Comparison of ENCODE assay signal across 30 mouse cellular contexts in genomic region chr11:51016341-51016740, GRCm38 (mm10). TPM values are rescaled to one million over a fixed set of nuclear protein-coding genes. Genes with fewer than 3 reads are reported as not detected.
"Had no signal": no experiment of that assay in that cellular context is flagged by ENCODE, and none has a peak within 500 bp of the region (broad histone marks: within the 10 kb centered on the region; RNA-seq: fewer than 3 reads in every experiment).

No protein-coding gene starts in this region.

- H3K9me3 ChIP-seq: limb, embryonic 10.5 days; limb, embryonic 13.5 days; midbrain, embryonic 12.5 days; neural tube, embryonic 13.5 days had no signal

- H3K27ac ChIP-seq: limb, embryonic 10.5 days; limb, embryonic 13.5 days; macrophage; midbrain, embryonic 12.5 days; neural tube, embryonic 13.5 days had no signal

- ATAC-seq: inflammation-experienced regulatory T-cells, adult 6 months; intestine, embryonic 16.5 days; lung, postnatal 0 days; midbrain, embryonic 16.5 days had no signal

- H3K4me2 ChIP-seq: limb, embryonic 13.5 days; lung, embryonic 14.5 days; midbrain, embryonic 12.5 days; neural tube, embryonic 13.5 days had no signal

- H3K9ac ChIP-seq: limb, embryonic 13.5 days; lung, embryonic 14.5 days; midbrain, embryonic 12.5 days; neural tube, embryonic 13.5 days had no signal

- H3K4me3 ChIP-seq: limb, embryonic 10.5 days; limb, embryonic 13.5 days; midbrain, embryonic 12.5 days; myocyte; neural tube, embryonic 13.5 days had no signal

- DNase-seq: kidney, adult 18-20 months; kidney, adult 9 months; kidney, postnatal 14 days; kidney, postnatal 4 days; lung, embryonic 14.5 days; right cerebral cortex, postnatal 14 days; right cerebral cortex, postnatal 4 days; thymus, adult 2 months; thymus, postnatal 25 days had no signal

- H3K36me3 ChIP-seq: limb, embryonic 10.5 days; limb, embryonic 13.5 days; midbrain, embryonic 12.5 days; neural tube, embryonic 13.5 days had no signal

- H3K27me3 ChIP-seq: limb, embryonic 13.5 days; midbrain, embryonic 12.5 days; neural tube, embryonic 13.5 days had no signal

- H3K4me1 ChIP-seq: limb, embryonic 10.5 days; limb, embryonic 13.5 days; midbrain, embryonic 12.5 days; neural tube, embryonic 13.5 days had no signal

RNA-seq across cellular contexts. Expression of gene Olfr54, which starts 2.3 kb away (rescaled TPM):
- total RNA-seq: layer of hippocampus, adult 18-20 months; layer of hippocampus, postnatal 14 days; left cerebral cortex, adult 8-10 months; left cerebral cortex, postnatal 25 days; liver, adult 2 months; monocyte, adult 5-6 weeks; neutrophil, adult 5-6 weeks had no signal
- polyA plus RNA-seq: inflammation-experienced regulatory T-cells, adult 6 months; intestine, embryonic 16.5 days; kidney, embryonic 16.5 days; limb, embryonic 10.5 days; limb, embryonic 13.5 days; liver, adult 2 months; lung, embryonic 14.5 days; lung, postnatal 0 days; macrophage; midbrain, embryonic 12.5 days; midbrain, embryonic 16.5 days; myocyte; neural tube, embryonic 13.5 days; stomach, embryonic 14.5 days; testis, adult 2 months; thymus, adult 2 months had no signal

RNA-seq across cellular contexts. Expression of gene Olfr51, which starts 12.9 kb away (rescaled TPM):
- total RNA-seq: layer of hippocampus, adult 18-20 months; layer of hippocampus, postnatal 14 days; left cerebral cortex, adult 8-10 months; left cerebral cortex, postnatal 25 days; liver, adult 2 months; megakaryocyte, adult 5-6 weeks; monocyte, adult 5-6 weeks; neutrophil, adult 5-6 weeks had no signal
- polyA plus RNA-seq: inflammation-experienced regulatory T-cells, adult 6 months; intestine, embryonic 16.5 days; kidney, embryonic 16.5 days; limb, embryonic 10.5 days; limb, embryonic 13.5 days; liver, adult 2 months; lung, embryonic 14.5 days; lung, postnatal 0 days; macrophage; midbrain, embryonic 12.5 days; midbrain, embryonic 16.5 days; myocyte; neural tube, embryonic 13.5 days; stomach, embryonic 14.5 days; testis, adult 2 months; thymus, adult 2 months had no signal

RNA-seq across cellular contexts. Expression of gene Olfr1375, which starts 31.6 kb away (rescaled TPM):
- total RNA-seq: layer of hippocampus, adult 18-20 months; layer of hippocampus, postnatal 14 days; left cerebral cortex, adult 8-10 months; left cerebral cortex, postnatal 25 days; liver, adult 2 months; megakaryocyte, adult 5-6 weeks; monocyte, adult 5-6 weeks; neutrophil, adult 5-6 weeks had no signal
- polyA plus RNA-seq: inflammation-experienced regulatory T-cells, adult 6 months; intestine, embryonic 16.5 days; kidney, embryonic 16.5 days; limb, embryonic 10.5 days; limb, embryonic 13.5 days; liver, adult 2 months; lung, embryonic 14.5 days; lung, postnatal 0 days; macrophage; midbrain, embryonic 12.5 days; midbrain, embryonic 16.5 days; myocyte; neural tube, embryonic 13.5 days; stomach, embryonic 14.5 days; testis, adult 2 months; thymus, adult 2 months had no signal

RNA-seq across cellular contexts. Expression of gene Olfr1377, which starts 34.6 kb away (rescaled TPM):
- total RNA-seq: layer of hippocampus, adult 18-20 months; layer of hippocampus, postnatal 14 days; left cerebral cortex, adult 8-10 months; left cerebral cortex, postnatal 25 days; liver, adult 2 months; megakaryocyte, adult 5-6 weeks; monocyte, adult 5-6 weeks; neutrophil, adult 5-6 weeks had no signal
- polyA plus RNA-seq: inflammation-experienced regulatory T-cells, adult 6 months; intestine, embryonic 16.5 days; kidney, embryonic 16.5 days; limb, embryonic 10.5 days; limb, embryonic 13.5 days; liver, adult 2 months; lung, embryonic 14.5 days; lung, postnatal 0 days; macrophage; midbrain, embryonic 12.5 days; midbrain, embryonic 16.5 days; myocyte; neural tube, embryonic 13.5 days; stomach, embryonic 14.5 days; testis, adult 2 months had no signal

RNA-seq across cellular contexts. Expression of gene Zfp354a, which starts 42.7 kb away (rescaled TPM):
- total RNA-seq: monocyte, adult 5-6 weeks; neutrophil, adult 5-6 weeks had no signal
- polyA plus RNA-seq: inflammation-experienced regulatory T-cells, adult 6 months had no signal
